Mouse (Mus musculus): ENCODE data around the gene Piwil4. TPM values are rescaled to one million over a fixed set of nuclear protein-coding genes. Genes with fewer than 3 reads are reported as not detected.

Gene Piwil4
- total and polyA plus RNA-seq, 3 experiments: 24.8 to 31.7 TPM; not detected in 1

GRCm38 (mm10) chr9:14689376-14690108, 51.0 kb downstream of the Piwil4 start:
- no peaks in the 10 kb centered on the region for H3K9me3 ChIP-seq (replicated peaks; ENCODE audit: insufficient read depth, low read length)
- H3K4me1 ChIP-seq (ENCODE audit: control insufficient read depth in 1 of 2, insufficient read depth in 2 of 2, low read length in 2 of 2): no peaks in the 10 kb centered on the region
- H3K27me3 ChIP-seq (ENCODE audit: control insufficient read depth in 1 of 2, insufficient read depth in 2 of 2, low read length in 2 of 2): peaks cover 35 to 44% of the 10 kb centered on the region in 2 experiments
- no peak for DNase-seq (ENCODE audit: low read depth, low spot score)
- TF ChIP-seq GATA1 (IDR thresholded peaks at IDR 0.05; ENCODE audit: low read depth, low read length) (no peak), ETS1 (IDR thresholded peaks at IDR 0.05; ENCODE audit: low read depth, low read length) (no peak), CHD2 (IDR thresholded peaks at IDR 0.05; ENCODE audit: low read length) (no peak), SMC3 (IDR thresholded peaks at IDR 0.05; ENCODE audit: low read depth, low read length) (no peak), POLR2A (IDR thresholded peaks at IDR 0.05; ENCODE audit: control insufficient read depth in 1 of 2, insufficient read depth in 1 of 2, low read depth in 1 of 2, low read length in 2 of 2, poor library complexity in 1 of 2) (no peak), MAX (IDR thresholded peaks at IDR 0.05; ENCODE audit: low read length) (no peak), MAZ (IDR thresholded peaks at IDR 0.05; ENCODE audit: low read depth, low read length) (no peak), USF1 (IDR thresholded peaks at IDR 0.05; ENCODE audit: low read depth, low read length) (no peak), ZKSCAN1 (IDR thresholded peaks at IDR 0.05; ENCODE audit: low read depth, low read length) (no peak), TCF12 (IDR thresholded peaks at IDR 0.05; ENCODE audit: low read depth, low read length) (no peak), POLR2AphosphoS5 (IDR thresholded peaks at IDR 0.05; ENCODE audit: borderline replicate concordance, low read depth, low read length) (no peak), CHD1 (IDR thresholded peaks at IDR 0.05; ENCODE audit: low read depth, low read length) (no peak), TBP (IDR thresholded peaks at IDR 0.05; ENCODE audit: low read depth, low read length) (no peak), MEF2A (IDR thresholded peaks at IDR 0.05; ENCODE audit: extremely low read depth, insufficient replicate concordance, low read depth, low read length, poor library complexity, severe bottlenecking) (no peak)
- no peak overlapping the region for H3K27ac ChIP-seq (ENCODE audit: control insufficient read depth, low read depth, low read length)
- H3K36me3 ChIP-seq (ENCODE audit: control insufficient read depth in 1 of 2, insufficient read depth in 2 of 2, low read length in 2 of 2): no peaks in the 10 kb centered on the region
- no peak overlapping the region for H3K4me3 ChIP-seq (ENCODE audit: control insufficient read depth in 1 of 2, insufficient read depth in 1 of 2, low read depth in 2 of 2, low read length in 2 of 2)
- no peaks in the 10 kb centered on the region for H3K79me2 ChIP-seq (ENCODE audit: control insufficient read depth, insufficient read depth, low read length, poor library complexity)
- H3K9ac ChIP-seq (ENCODE audit: control insufficient read depth, low read depth, low read length, poor library complexity, severe bottlenecking): no peak overlapping the region

GRCm38 (mm10) chr9:14684363-14684762, 56.2 kb downstream of the Piwil4 start:
- H3K4me3 ChIP-seq (ENCODE audit: control insufficient read depth in 1 of 2, insufficient read depth in 1 of 2, low read depth in 2 of 2, low read length in 2 of 2): no peak overlapping the region
- no peaks in the 10 kb centered on the region for H3K79me2 ChIP-seq (ENCODE audit: control insufficient read depth, insufficient read depth, low read length, poor library complexity)
- TF ChIP-seq MEF2A (IDR thresholded peaks at IDR 0.05; ENCODE audit: extremely low read depth, insufficient replicate concordance, low read depth, low read length, poor library complexity, severe bottlenecking): no peak
- no peaks in the 10 kb centered on the region for H3K9me3 ChIP-seq (replicated peaks; ENCODE audit: insufficient read depth, low read length)
- no peak for DNase-seq (ENCODE audit: low read depth, low spot score)
- H3K9ac ChIP-seq (ENCODE audit: control insufficient read depth, low read depth, low read length, poor library complexity, severe bottlenecking): no peak overlapping the region
- peaks cover 32 to 35% of the 10 kb centered on the region in 2 experiments for H3K27me3 ChIP-seq (ENCODE audit: control insufficient read depth in 1 of 2, insufficient read depth in 2 of 2, low read length in 2 of 2)
- H3K27ac ChIP-seq (ENCODE audit: control insufficient read depth, low read depth, low read length): no peak overlapping the region
- no peaks in the 10 kb centered on the region for H3K36me3 ChIP-seq (ENCODE audit: control insufficient read depth in 1 of 2, insufficient read depth in 2 of 2, low read length in 2 of 2)
- no peaks in the 10 kb centered on the region for H3K4me1 ChIP-seq (ENCODE audit: control insufficient read depth in 1 of 2, insufficient read depth in 2 of 2, low read length in 2 of 2)

GRCm38 (mm10) chr9:14682741-14683140, 57.8 kb downstream of the Piwil4 start:
- TF ChIP-seq UBTF (IDR thresholded peaks at IDR 0.05; ENCODE audit: borderline replicate concordance, insufficient read depth, low read depth, low read length) (no peak), GABPA (IDR thresholded peaks at IDR 0.05; ENCODE audit: low read depth, low read length) (no peak), SIN3A (IDR thresholded peaks at IDR 0.05; ENCODE audit: low read length) (no peak), MXI1 (IDR thresholded peaks at IDR 0.05; ENCODE audit: low read depth, low read length) (no peak), E2F4 (IDR thresholded peaks at IDR 0.05; ENCODE audit: borderline replicate concordance, low read depth, low read length) (no peak), BHLHE40 (IDR thresholded peaks at IDR 0.05; ENCODE audit: borderline replicate concordance, low read depth, low read length) (no peak), JUND (IDR thresholded peaks at IDR 0.05; ENCODE audit: low read depth, low read length) (no peak), EP300 (IDR thresholded peaks at IDR 0.05; ENCODE audit: low read depth in 1 of 2, low read length in 2 of 2) (no peak), USF1 (IDR thresholded peaks at IDR 0.05; ENCODE audit: low read depth, low read length) (no peak), TCF12 (IDR thresholded peaks at IDR 0.05; ENCODE audit: low read depth, low read length) (no peak), TBP (IDR thresholded peaks at IDR 0.05; ENCODE audit: low read depth, low read length) (no peak), SMC3 (IDR thresholded peaks at IDR 0.05; ENCODE audit: low read depth, low read length) (no peak)
- Histone ChIP-seq H3K36me3 (ENCODE audit: control insufficient read depth in 1 of 2, insufficient read depth in 2 of 2, low read length in 2 of 2) (no peaks in the 10 kb centered on the region), H3K9ac (ENCODE audit: control insufficient read depth, low read depth, low read length, poor library complexity, severe bottlenecking) (no peak overlapping the region), H3K27me3 (ENCODE audit: control insufficient read depth in 1 of 2, insufficient read depth in 2 of 2, low read length in 2 of 2) (peaks cover 36 to 45% of the 10 kb centered on the region in 2 experiments), H3K9me3 (replicated peaks; ENCODE audit: insufficient read depth, low read length) (no peaks in the 10 kb centered on the region), H3K79me2 (ENCODE audit: control insufficient read depth, insufficient read depth, low read length, poor library complexity) (no peaks in the 10 kb centered on the region), H3K4me1 (ENCODE audit: control insufficient read depth in 1 of 2, insufficient read depth in 2 of 2, low read length in 2 of 2) (no peaks in the 10 kb centered on the region), H3K4me3 (ENCODE audit: control insufficient read depth in 1 of 2, insufficient read depth in 1 of 2, low read depth in 2 of 2, low read length in 2 of 2) (no peak overlapping the region), H3K27ac (ENCODE audit: control insufficient read depth, low read depth, low read length) (no peak overlapping the region)
- no peak for DNase-seq (ENCODE audit: low read depth, low spot score)

Data from MEL (cell line).